Mouse (Mus musculus) forebrain, embryonic 11.5 days (tissue): ENCODE measurements around the gene Kif1c. TPM values are rescaled to one million over a fixed set of nuclear protein-coding genes. Genes with fewer than 3 reads are reported as not detected.
"Not testable (repeated sequence)": the region's sequence is repeated elsewhere in the genome, so short reads cannot be mapped to it uniquely, and the experiment has no call there.

Experiments used
- ATAC-seq: fragments of 200-750 bp; cut with Nextera tagmentation; replicated peaks from 2 replicates; pipeline ENCODE4 v1.8.0; 2017; ENCODE audit warnings: moderate TSS enrichment; ENCODE audit not compliant: low FRiP score
- DNase-seq: peaks from one replicate; pipeline ENCODE4 v3.0.0-alpha.2; 2017; ENCODE audit warnings: low spot score
- H3K27ac ChIP-seq: fragments of 300-500 bp; sonication (generic); 2 replicates; pipeline ENCODE4 v1.5.1; 2014; ENCODE audit warnings: low read depth, low read length
- H3K27me3 ChIP-seq: fragments of 300-500 bp; sonication (generic); 2 replicates; pipeline ENCODE4 v1.6.1; 2014; ENCODE audit warnings: mild to moderate bottlenecking, low read length, mixed read lengths; ENCODE audit not compliant: control insufficient read depth, insufficient read depth
- H3K36me3 ChIP-seq: fragments of 300-500 bp; sonication (generic); 2 replicates; pipeline ENCODE4 v1.6.1; 2014; ENCODE audit warnings: mild to moderate bottlenecking, low read length, moderate library complexity, mixed read lengths; ENCODE audit not compliant: control insufficient read depth, insufficient read depth
- H3K4me1 ChIP-seq: fragments of 300-500 bp; sonication (generic); replicated peaks from 2 replicates; pipeline ENCODE4 v1.6.1; 2014; ENCODE audit warnings: low read length, mixed read lengths; ENCODE audit not compliant: control insufficient read depth, insufficient read depth
- H3K4me2 ChIP-seq: fragments of 300-500 bp; sonication (generic); 2 replicates; pipeline ENCODE4 v1.6.1; 2014; ENCODE audit warnings: low read depth, mild to moderate bottlenecking, low read length, moderate library complexity, mixed read lengths; ENCODE audit not compliant: severe bottlenecking
- H3K4me3 ChIP-seq: fragments of 300-500 bp; sonication (generic); 2 replicates; pipeline ENCODE4 v1.5.1; 2014; ENCODE audit warnings: low read depth, low read length
- H3K9ac ChIP-seq: fragments of 300-500 bp; sonication (generic); 2 replicates; pipeline ENCODE4 v1.6.1; 2014; ENCODE audit warnings: low read length
- H3K9me3 ChIP-seq: fragments of 300-500 bp; sonication (generic); 2 replicates; pipeline ENCODE4 v1.6.1; 2016; ENCODE audit warnings: low read length, mixed read lengths; ENCODE audit not compliant: control insufficient read depth
- WGBS: fragments of 180-500 bp; shearing (Covaris S2); extraction: QIAGEN DNeasy Blood & Tissue Kit; methylation state at CpG from one replicate; pipeline ENCODE4 v1.1.7; 2014; 5-methylcytosine and 5-hydroxymethylcytosine counted together
- microRNA-seq: library from miRNA; unstranded; fragments of <30 nt; microRNA quantifications from one replicate; pipeline ENCODE4, GENCODE M21; 2016; ENCODE audit not compliant: insufficient number of aligned reads
- polyA plus RNA-seq: library from polyadenylated mRNA; unstranded; fragments of >200 nt; fragmentation: Nextera tagmentation; extraction: Ambion mirVana; gene quantifications from 2 replicates; pipeline ENCODE4 v1.2.1, GENCODE M21; 2014

Kif1c gene
- polyA plus RNA-seq, 1 experiment from 2014 or later = 6.9 TPM

DNA sequence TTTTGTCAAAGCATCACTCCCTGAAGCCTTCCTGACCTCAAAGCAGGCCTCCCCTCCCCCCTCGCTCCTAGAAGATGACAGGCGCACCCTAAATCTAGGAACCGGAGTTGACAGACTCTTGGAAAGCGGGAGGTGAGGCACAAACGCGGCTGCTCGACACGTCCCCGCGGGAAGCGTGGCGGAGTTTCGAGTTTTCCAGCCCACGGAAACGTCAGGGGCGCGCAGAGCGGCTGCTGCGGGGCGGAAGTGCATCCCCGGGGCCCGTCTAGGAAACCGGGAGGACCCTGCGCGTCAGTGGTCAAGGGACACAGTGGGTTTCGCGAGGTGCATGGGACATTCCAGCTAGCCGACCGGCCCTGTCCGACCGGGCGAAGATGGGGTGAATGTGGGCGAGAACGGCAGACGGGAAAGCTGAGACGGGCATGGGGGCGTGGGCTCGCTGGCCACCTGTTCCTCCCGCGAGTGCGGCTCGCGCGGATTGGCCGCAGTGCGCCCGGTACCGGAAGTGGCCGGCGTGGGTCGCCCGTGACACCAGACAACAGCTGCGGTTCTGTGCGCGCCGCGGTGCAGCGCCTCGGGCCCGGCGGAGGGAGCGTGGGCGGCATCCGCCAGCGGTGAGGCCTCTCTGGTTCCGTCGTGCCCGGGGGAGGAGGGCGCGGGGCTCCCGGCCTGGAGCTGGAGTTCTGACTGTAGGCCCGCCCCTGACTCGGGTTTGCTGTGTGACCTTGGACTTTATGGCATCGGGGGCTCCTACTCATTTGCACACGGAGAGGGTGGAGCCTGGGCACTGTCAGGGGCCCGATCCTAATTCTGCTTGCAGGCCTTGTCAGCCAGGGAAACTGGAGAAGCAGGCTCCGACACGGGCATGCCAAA is 63.8 kb downstream of the Kif1c start, which contains the start of gene Zfp3:
Zfp3 (plus strand) TSS at position 274 of the 873 bp plus-strand sequence.
- peak within 1 kb of the TSS; percentile 82 for H3K4me3 ChIP-seq
- under 1% methylated on average over 76 of the region's 78 CpGs for WGBS

DNA sequence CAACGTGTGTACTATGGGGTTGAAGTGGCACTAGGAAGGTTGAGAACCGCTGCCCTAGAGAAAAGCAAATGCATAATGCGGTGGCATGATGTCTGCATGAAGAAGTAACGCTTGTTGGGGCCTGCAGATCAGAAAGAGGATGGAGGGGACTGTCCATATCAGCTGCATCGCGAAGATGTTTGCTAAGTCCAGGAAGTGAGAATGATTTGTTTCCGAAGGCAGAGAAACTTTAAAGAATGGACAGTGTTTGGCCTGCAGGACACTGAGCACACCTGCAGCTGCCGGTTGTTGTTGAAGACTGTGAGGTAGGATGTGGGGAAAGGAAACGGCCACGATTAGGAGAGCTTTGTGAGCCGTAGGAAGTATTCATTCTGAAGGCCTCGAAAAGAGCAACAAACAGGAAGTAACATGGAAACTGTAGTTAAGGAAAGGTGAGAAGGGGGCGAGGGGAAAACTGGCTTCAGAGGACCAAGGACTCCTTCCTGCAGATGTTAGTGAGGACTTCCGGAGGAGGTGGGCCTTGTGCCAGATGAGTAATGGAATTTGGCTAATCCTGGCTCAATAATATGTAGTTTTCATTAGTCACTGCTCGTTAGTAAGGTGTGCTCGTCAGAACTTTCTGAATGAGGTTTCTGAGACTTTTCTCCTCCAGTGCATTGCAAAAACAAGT is 65.6 kb downstream of the Kif1c start:
- Histone ChIP-seq H3K4me3 (no peak overlapping the region), H3K9me3 (no peaks in the 10 kb centered on the region), H3K4me2 (no peak overlapping the region), H3K27me3 (no peaks in the 10 kb centered on the region), H3K36me3 (no peaks in the 10 kb centered on the region), H3K9ac (no peak overlapping the region), H3K27ac (no peak overlapping the region), H3K4me1 (no peaks in the 10 kb centered on the region)
- ATAC-seq (no peak), DNase-seq (no peak)
- 80% methylated on average over 16 of the region's 16 CpGs for WGBS

More for the DNA sequence above, 63.8 kb downstream of the Kif1c start, which contains the start of gene Zfp3:
- no peaks in the 10 kb centered on the region for H3K4me1 ChIP-seq
- DNase-seq (peak; percentile 84), ATAC-seq (peak; percentile 67)
- no peaks in the 10 kb centered on the region for H3K36me3 ChIP-seq
- no peaks in the 10 kb centered on the region for H3K9me3 ChIP-seq
- H3K27me3 ChIP-seq = no peaks in the 10 kb centered on the region
- peak within 1 kb of the TSS; percentile 86 for H3K9ac ChIP-seq
- peak within 1 kb of the TSS; percentile 79 for H3K4me2 ChIP-seq
- H3K27ac ChIP-seq = peak within 1 kb of the TSS; percentile 53

DNA sequence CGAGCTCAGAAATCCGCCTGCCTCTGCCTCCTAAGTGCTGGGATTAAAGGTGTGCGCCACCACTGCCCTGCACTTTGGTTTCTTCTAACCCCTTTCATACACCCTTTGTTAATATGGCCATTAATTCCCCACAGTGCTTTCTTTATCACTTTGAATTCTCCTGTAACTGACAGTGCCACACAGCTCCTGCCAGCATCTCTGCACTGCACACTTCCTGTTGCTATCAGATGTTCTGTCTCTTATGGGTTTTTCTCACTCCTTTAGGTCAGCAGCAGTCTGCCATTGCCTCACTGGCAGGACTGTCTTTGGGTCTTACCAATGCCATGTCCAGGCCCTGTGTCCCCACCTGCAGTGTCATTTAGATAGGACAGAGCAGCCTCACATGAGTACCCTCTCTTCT is 70.5 kb downstream of the Kif1c start:
- no peak for DNase-seq
- Histone ChIP-seq H3K9me3 (no peaks in the 10 kb centered on the region), H3K36me3 (peaks cover 4% of the 10 kb centered on the region; the same call in 1 of the 2 replicates), H3K27me3 (no peaks in the 10 kb centered on the region), H3K27ac (no peak overlapping the region), H3K4me1 (no peaks in the 10 kb centered on the region), H3K4me2 (no peak overlapping the region), H3K9ac (no peak overlapping the region), H3K4me3 (no peak overlapping the region)
- ATAC-seq = no peak
- WGBS = 97% methylated on average over 3 of the region's 3 CpGs

DNA sequence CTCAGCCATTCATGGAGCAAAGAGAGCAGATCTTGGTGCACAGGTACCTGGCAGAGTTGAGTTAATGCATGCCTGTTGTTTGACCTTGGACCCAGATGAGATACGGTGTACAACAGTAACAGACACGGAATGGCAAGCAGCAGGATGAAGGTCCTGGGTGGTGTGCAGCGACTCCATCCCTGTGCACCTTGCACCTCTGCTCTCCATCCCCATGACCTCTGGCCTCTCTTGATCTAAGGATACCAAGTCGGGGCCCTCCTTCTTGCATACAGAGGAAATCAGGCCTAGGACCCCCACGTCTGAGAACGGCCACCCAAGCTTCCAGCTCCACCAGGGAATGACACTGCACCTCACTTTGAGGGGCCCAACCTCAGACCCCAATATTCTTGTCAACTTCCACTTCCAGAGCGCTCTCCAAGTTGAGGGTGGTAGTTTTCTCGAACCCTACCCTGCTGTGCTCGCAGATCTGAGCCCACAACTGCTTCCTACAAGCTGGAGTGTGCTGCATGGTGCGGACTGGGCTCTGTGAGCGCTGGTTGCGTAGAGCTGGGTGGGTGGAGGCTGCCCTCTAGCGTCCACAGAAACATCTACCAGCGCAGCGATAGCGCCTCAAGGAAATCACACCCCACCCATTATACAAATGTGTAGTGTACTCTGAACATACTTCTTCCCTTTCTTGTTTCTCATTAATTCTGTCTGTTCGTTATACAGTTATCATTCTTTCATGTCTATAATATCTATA is 76.7 kb downstream of the Kif1c start:
- Histone ChIP-seq H3K9ac (no peak overlapping the region), H3K9me3 (no peaks in the 10 kb centered on the region), H3K4me1 (no peaks in the 10 kb centered on the region), H3K27me3 (no peaks in the 10 kb centered on the region), H3K4me3 (no peak overlapping the region), H3K27ac (no peak overlapping the region), H3K4me2 (no peak overlapping the region), H3K36me3 (peaks cover 3% of the 10 kb centered on the region; the same call in 1 of the 2 replicates)
- ATAC-seq (peak; percentile 42; the same call in 1 of the 2 replicates), DNase-seq (peak; percentile 86)
- 29% methylated on average over 17 of the region's 17 CpGs for WGBS

DNA sequence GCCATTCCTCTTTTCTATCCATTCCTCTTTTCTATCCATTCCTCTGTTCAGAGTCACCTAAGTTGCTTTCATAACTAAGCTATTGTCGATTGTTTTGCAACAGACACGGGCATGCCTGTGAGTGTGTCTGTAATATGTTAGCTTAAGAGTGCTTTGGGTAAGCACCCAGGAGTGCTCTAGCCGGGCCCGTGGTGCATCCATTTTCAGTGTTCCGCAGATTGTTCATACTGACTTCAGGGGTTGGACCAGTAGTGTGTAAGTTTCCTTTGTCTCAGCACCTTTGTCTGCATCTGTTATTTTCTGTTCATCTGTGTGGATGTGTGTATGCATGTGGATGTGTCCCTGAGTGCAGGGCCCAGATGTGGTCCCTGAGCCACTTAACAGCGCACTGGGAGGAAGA is 77.3 kb downstream of the Kif1c start:
- Histone ChIP-seq H3K4me2 (no peak overlapping the region), H3K27ac (no peak overlapping the region), H3K9me3 (no peaks in the 10 kb centered on the region), H3K9ac (no peak overlapping the region), H3K27me3 (no peaks in the 10 kb centered on the region), H3K36me3 (no peaks in the 10 kb centered on the region; the same call in 1 of the 2 replicates), H3K4me1 (no peaks in the 10 kb centered on the region), H3K4me3 (no peak overlapping the region)
- DNase-seq (no peak), ATAC-seq (no peak)
- 65% methylated on average over 6 of the region's 6 CpGs for WGBS

DNA sequence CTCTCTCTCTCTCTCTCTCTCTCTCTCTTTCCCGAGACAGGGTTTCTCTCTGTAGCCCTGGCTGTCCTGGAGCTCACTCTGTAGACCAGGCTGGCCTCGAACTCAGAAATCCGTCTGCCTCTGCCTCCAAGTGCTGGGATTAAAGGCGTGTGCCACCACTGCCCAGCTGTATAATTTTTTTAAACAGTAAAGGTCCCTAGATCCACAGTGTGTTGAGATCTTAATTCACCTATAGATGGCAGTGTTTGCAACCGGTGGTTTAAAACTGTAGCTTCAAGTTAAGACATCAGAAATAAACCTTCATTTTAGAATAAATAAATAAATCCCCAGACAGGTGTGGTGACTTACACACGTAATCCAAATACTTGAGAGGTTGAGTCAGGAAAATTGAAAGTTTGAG is 77.7 kb downstream of the Kif1c start:
- H3K4me2 ChIP-seq, H3K9me3 ChIP-seq, H3K4me1 ChIP-seq, H3K9ac ChIP-seq, H3K27me3 ChIP-seq, H3K27ac ChIP-seq, ATAC-seq, H3K36me3 ChIP-seq, H3K4me3 ChIP-seq, DNase-seq: not testable (repeated sequence)
- WGBS = 27% methylated on average over 6 of the region's 6 CpGs

Small RNAs within 50 kb of the gene (microRNA-seq; reads per million reads assigned to microRNA genes)
- not detected for gene Gm22760
- not detected for gene Mir6925

Other genes with a start within 250 kb of the Kif1c start
- gene Med11, start 248.6 kb upstream of the Kif1c start, polyA plus RNA-seq = 40.9 and 46.0 TPM in 2 replicates
- gene Zmynd15, start 241.1 kb upstream of the Kif1c start, polyA plus RNA-seq = 0.21 and 0.27 TPM in 2 replicates
- gene Cxcl16, start 240.6 kb upstream of the Kif1c start, polyA plus RNA-seq = 0.81 and 1.1 TPM in 2 replicates
- 0.91 TPM in 1 of 2 replicates, not detected in the other for gene Tm4sf5, start 195.3 kb upstream of the Kif1c start, polyA plus RNA-seq
- not detected in 2 replicates for gene Vmo1, start 185.9 kb upstream of the Kif1c start, polyA plus RNA-seq
- gene Gltpd2, start 181.4 kb upstream of the Kif1c start, polyA plus RNA-seq = 0.35 and 0.56 TPM in 2 replicates
- gene Psmb6, start 175.2 kb upstream of the Kif1c start, polyA plus RNA-seq = 812 and 901 TPM in 2 replicates
- gene Gm40193, start 167.6 kb upstream of the Kif1c start, polyA plus RNA-seq = not detected in 2 replicates
- gene Pld2, start 160.5 kb upstream of the Kif1c start, polyA plus RNA-seq = 3.2 and 3.8 TPM in 2 replicates
- 17.7 and 21.1 TPM in 2 replicates for gene Mink1, start 137.7 kb upstream of the Kif1c start, polyA plus RNA-seq
- gene 4930544D05Rik, start 84.7 kb upstream of the Kif1c start, polyA plus RNA-seq = not detected in 2 replicates
- not detected in 2 replicates for gene Chrne, start 81.3 kb upstream of the Kif1c start, polyA plus RNA-seq
- 1.1 and 1.3 TPM in 2 replicates for gene Gp1ba, start 61.4 kb upstream of the Kif1c start, polyA plus RNA-seq
- 88.0 and 90.0 TPM in 2 replicates for gene Rnf167, start 53.3 kb upstream of the Kif1c start, polyA plus RNA-seq
- 129 and 137 TPM in 2 replicates for gene Slc25a11, start 53.1 kb upstream of the Kif1c start, polyA plus RNA-seq
- gene Pfn1, start 45.9 kb upstream of the Kif1c start, polyA plus RNA-seq = 1,387 and 1,399 TPM in 2 replicates
- 16.6 and 17.4 TPM in 2 replicates for gene Eno3, start 43.3 kb upstream of the Kif1c start, polyA plus RNA-seq
- 160 and 167 TPM in 2 replicates for gene Spag7, start 31.1 kb upstream of the Kif1c start, polyA plus RNA-seq
- 10.8 and 11.4 TPM in 2 replicates for gene Camta2, start 12.4 kb upstream of the Kif1c start, polyA plus RNA-seq
- 0.65 and 1.3 TPM in 2 replicates for gene Inca1, start 393 bp upstream of the Kif1c start, polyA plus RNA-seq
- 9.2 and 10.4 TPM in 2 replicates for gene Zfp3, start 63.7 kb downstream of the Kif1c start, polyA plus RNA-seq
- gene Scimp, start 112.0 kb downstream of the Kif1c start, polyA plus RNA-seq = not detected in 2 replicates
- gene Rabep1, start 144.2 kb downstream of the Kif1c start, polyA plus RNA-seq = 41.2 and 42.7 TPM in 2 replicates